Mouse (Mus musculus): Measurements from ENCODE around the gene 1700024G13Rik.

Gene 1700024G13Rik

DNA sequence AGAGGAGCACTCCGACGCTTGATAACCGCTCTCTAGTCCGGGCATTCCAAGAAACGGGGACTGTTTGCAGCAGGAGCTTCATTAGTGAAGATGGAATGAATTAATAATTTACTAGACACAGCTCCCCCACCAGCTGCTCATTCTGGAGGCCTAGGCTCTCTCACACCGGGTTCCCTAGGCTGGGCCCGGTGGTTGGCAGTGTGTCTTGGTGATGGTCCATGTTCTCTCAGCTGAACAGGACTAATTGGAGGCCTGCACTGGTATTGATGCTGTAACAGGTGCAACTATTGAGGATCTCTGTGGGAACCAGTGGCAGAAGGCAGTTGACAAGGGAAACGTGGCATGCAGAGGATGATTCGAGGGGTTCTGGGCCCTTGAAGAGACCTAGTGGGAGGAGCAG is 60.8 kb downstream of the 1700024G13Rik start:
- DNase-seq = no peak

Data from kidney, adult 11 months (tissue).